Mouse (Mus musculus): ENCODE measurements at regions not wholly inside any gene's neighbourhood (a gene's known extent, or its start where the extent isn't known, plus 50 kb on each side); places are given as distances from the start of the nearest gene placed in this dataset.
"Not testable (repeated sequence)": the region's sequence is repeated elsewhere in the genome, so short reads cannot be mapped to it uniquely, and the experiment has no call there.

GRCm38 (mm10) chr11:27105920-27106319 lies 512.1 kb upstream of the Vrk2 start:
- DNase-seq (ENCODE audit: low read depth, low spot score) (no peak), ATAC-seq (no peak)
- no peaks in the 10 kb centered on the region for H3K27me3 ChIP-seq
- ChIA-PET CTCF (no interaction called here), POLR2A (no interaction called here)
- in situ Hi-C loops (cut with MboI; ENCODE audit: low pct_unique_long_range_greater_than_20kb) = no loop called here
- no peak for TF ChIP-seq CTCF (IDR thresholded peaks at IDR 0.05)

- no peak for ATAC-seq
- POLR2A ChIA-PET = no interaction called here
- in situ Hi-C loops (cut with MboI; ENCODE audit: low pct_unique_long_range_greater_than_20kb) = no loop called here
Measured at GRCm38 (mm10) chr11:27102906-27103305, 509.1 kb upstream of the Vrk2 start.

GRCm38 (mm10) chr11:27102045-27102444 lies 508.2 kb upstream of the Vrk2 start:
- in situ Hi-C loops (cut with MboI; ENCODE audit: low pct_unique_long_range_greater_than_20kb) = no loop called here
- CTCF ChIA-PET = no interaction called here
- no peak for TF ChIP-seq CTCF (IDR thresholded peaks at IDR 0.05)

More at GRCm38 (mm10) chr11:27102906-27103305, 509.1 kb upstream of the Vrk2 start:
- DNase-seq (ENCODE audit: low read depth, low spot score) = no peak
- no peaks in the 10 kb centered on the region for H3K27me3 ChIP-seq
- CTCF ChIA-PET = no interaction called here
- no peak for TF ChIP-seq CTCF (IDR thresholded peaks at IDR 0.05)

GRCm38 (mm10) chr11:27096615-27097014 lies 502.8 kb upstream of the Vrk2 start:
- DNase-seq (ENCODE audit: low read depth, low spot score) (no peak), ATAC-seq (no peak)
- no peaks in the 10 kb centered on the region for H3K27me3 ChIP-seq
- ChIA-PET POLR2A (no interaction called here), CTCF (no interaction called here)
- in situ Hi-C loops (cut with MboI; ENCODE audit: low pct_unique_long_range_greater_than_20kb) = no loop called here
- no peak for TF ChIP-seq CTCF (IDR thresholded peaks at IDR 0.05)

More at GRCm38 (mm10) chr11:27102045-27102444, 508.2 kb upstream of the Vrk2 start:
- DNase-seq (ENCODE audit: low read depth, low spot score) (no peak), ATAC-seq (no peak)
- POLR2A ChIA-PET = no interaction called here
- H3K27me3 ChIP-seq = no peaks in the 10 kb centered on the region

GRCm38 (mm10) chr11:27095460-27095859 lies 501.7 kb upstream of the Vrk2 start:
- DNase-seq (ENCODE audit: low read depth, low spot score); in situ Hi-C loops (cut with MboI; ENCODE audit: low pct_unique_long_range_greater_than_20kb); POLR2A ChIA-PET; H3K27me3 ChIP-seq; CTCF ChIA-PET; ATAC-seq: not testable (repeated sequence)

GRCm38 (mm10) chr11:27086516-27086915 lies 492.7 kb upstream of the Vrk2 start:
- POLR2A ChIA-PET = no interaction called here
- in situ Hi-C loops (cut with MboI; ENCODE audit: low pct_unique_long_range_greater_than_20kb) = no loop called here
- TF ChIP-seq CTCF (IDR thresholded peaks at IDR 0.05) = no peak

GRCm38 (mm10) chr11:27081188-27081587 lies 487.4 kb upstream of the Vrk2 start:
- POLR2A ChIA-PET = no interaction called here
- in situ Hi-C loops (cut with MboI; ENCODE audit: low pct_unique_long_range_greater_than_20kb) = no loop called here
- peaks cover 12% of the 10 kb centered on the region for H3K27me3 ChIP-seq
- DNase-seq (ENCODE audit: low read depth, low spot score) (no peak), ATAC-seq (no peak)
- no peak for TF ChIP-seq CTCF (IDR thresholded peaks at IDR 0.05)
- CTCF ChIA-PET = no interaction called here

More at GRCm38 (mm10) chr11:27086516-27086915, 492.7 kb upstream of the Vrk2 start:
- DNase-seq (ENCODE audit: low read depth, low spot score) = no peak
- no peak for ATAC-seq
- CTCF ChIA-PET = no interaction called here
- H3K27me3 ChIP-seq = peaks cover 12% of the 10 kb centered on the region

GRCm38 (mm10) chr11:27070381-27070780 lies 476.6 kb upstream of the Vrk2 start:
- in situ Hi-C loops (cut with MboI; ENCODE audit: low pct_unique_long_range_greater_than_20kb) = no loop called here
- CTCF ChIA-PET = interaction anchor here (1.2 kb wide), 1 partner anchor 8 kb away, joined by 3 read pairs; no protein-coding TSS in a partner anchor
- POLR2A ChIA-PET = no interaction called here

GRCm38 (mm10) chr11:27027243-27027852 lies 433.5 kb upstream of the Vrk2 start:
- CTCF ChIA-PET = no interaction called here
- DNase-seq (ENCODE audit: low read depth, low spot score) (no peak), ATAC-seq (no peak)
- in situ Hi-C loops (cut with MboI; ENCODE audit: low pct_unique_long_range_greater_than_20kb) = no loop called here
- POLR2A ChIA-PET = no interaction called here
- H3K27me3 ChIP-seq = no peaks in the 10 kb centered on the region
- no peak for TF ChIP-seq CTCF (IDR thresholded peaks at IDR 0.05)

More at GRCm38 (mm10) chr11:27070381-27070780, 476.6 kb upstream of the Vrk2 start:
- DNase-seq (ENCODE audit: low read depth, low spot score) = no peak
- no peak for ATAC-seq
- no peak for TF ChIP-seq CTCF (IDR thresholded peaks at IDR 0.05)
- no peaks in the 10 kb centered on the region for H3K27me3 ChIP-seq

GRCm38 (mm10) chr11:27025500-27025899 lies 431.7 kb upstream of the Vrk2 start:
- POLR2A ChIA-PET = no interaction called here
- ATAC-seq = no peak
- no peak for TF ChIP-seq CTCF (IDR thresholded peaks at IDR 0.05)
- CTCF ChIA-PET = no interaction called here
- no peaks in the 10 kb centered on the region for H3K27me3 ChIP-seq
- no peak for DNase-seq (ENCODE audit: low read depth, low spot score)
- in situ Hi-C loops (cut with MboI; ENCODE audit: low pct_unique_long_range_greater_than_20kb) = no loop called here

- DNase-seq (ENCODE audit: low read depth, low spot score) (no peak), ATAC-seq (no peak)
- in situ Hi-C loops (cut with MboI; ENCODE audit: low pct_unique_long_range_greater_than_20kb) = no loop called here
- CTCF ChIA-PET = no interaction called here
- POLR2A ChIA-PET = no interaction called here
- peak; percentile 23 for TF ChIP-seq CTCF (IDR thresholded peaks at IDR 0.05)
- peaks cover 14% of the 10 kb centered on the region for H3K27me3 ChIP-seq
Measured at GRCm38 (mm10) chr11:26996292-26997099, 402.7 kb upstream of the Vrk2 start.

All from Patski (cell line).